Mouse (Mus musculus): Measurements from ENCODE around the gene Cpt1c. TPM values are rescaled to one million over a fixed set of nuclear protein-coding genes. Genes with fewer than 3 reads are reported as not detected.

Gene Cpt1c
- total and polyA plus RNA-seq, 2 experiments from 2014 or later, result 49.6 to 73.1 TPM

DNA sequence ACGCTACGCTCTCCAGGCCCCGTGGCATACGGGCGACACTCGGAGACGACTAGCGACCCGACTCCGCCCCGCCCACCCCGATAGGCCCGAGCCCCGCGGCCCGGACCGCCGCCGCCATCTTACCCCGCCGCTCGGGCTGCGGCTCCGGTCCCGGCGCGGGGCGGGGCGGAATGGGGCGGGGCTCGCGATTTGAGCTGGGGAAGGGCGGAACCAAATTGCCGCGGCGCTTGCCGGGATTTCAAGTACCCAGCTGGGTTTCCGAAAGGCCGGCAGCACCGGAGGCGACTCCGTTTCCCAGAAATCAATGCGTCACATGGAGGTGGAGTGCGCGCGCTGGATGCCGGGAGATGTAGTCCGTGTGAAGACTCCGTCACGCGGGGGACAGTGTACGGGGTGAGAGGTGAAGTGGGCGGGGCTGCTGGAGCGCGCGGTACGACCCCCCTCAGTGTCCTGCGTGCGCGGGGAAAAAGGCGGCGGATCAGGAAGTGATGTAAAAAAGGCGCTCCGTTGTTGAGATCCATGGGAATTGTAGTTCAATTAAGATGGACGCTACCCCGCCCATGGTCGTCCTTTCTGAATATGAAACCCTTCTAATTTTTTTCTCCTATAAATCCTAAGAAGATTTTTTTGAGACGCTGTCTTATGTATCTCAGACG is 41.4 kb upstream of the Cpt1c start, which contains the start of gene Scaf1:
Gene Scaf1, minus strand, starts transcription at position 407 of the 656 bp plus-strand sequence.
- Histone ChIP-seq H3K4me3 (ENCODE audit: low read depth, low read length) (peak within 1 kb of the TSS; percentile 69), H3K4me1 (ENCODE audit: insufficient read depth) (peaks cover 17% of the 10 kb centered on the region), H3K27ac (ENCODE audit: low read depth, low read length) (peak within 1 kb of the TSS; percentile 78), H3K4me2 (ENCODE audit: low read depth) (peak within 1 kb of the TSS; percentile 89), H3K9me3 (ENCODE audit: low read length) (no peaks in the 10 kb centered on the region), H3K27me3 (ENCODE audit: insufficient read depth, low read length) (no peaks in the 10 kb centered on the region), H3K36me3 (ENCODE audit: insufficient read depth) (peaks cover 28% of the 10 kb centered on the region), H3K9ac (peak within 1 kb of the TSS; percentile 93)
- peak; percentile 99 for DNase-seq
- peak; percentile 96 for ATAC-seq
- TF ChIP-seq CTCF (IDR thresholded peaks at IDR 0.05; ENCODE audit: low read depth), result no peak
- 1% methylated on average over 68 of the region's 69 CpGs for WGBS

DNA sequence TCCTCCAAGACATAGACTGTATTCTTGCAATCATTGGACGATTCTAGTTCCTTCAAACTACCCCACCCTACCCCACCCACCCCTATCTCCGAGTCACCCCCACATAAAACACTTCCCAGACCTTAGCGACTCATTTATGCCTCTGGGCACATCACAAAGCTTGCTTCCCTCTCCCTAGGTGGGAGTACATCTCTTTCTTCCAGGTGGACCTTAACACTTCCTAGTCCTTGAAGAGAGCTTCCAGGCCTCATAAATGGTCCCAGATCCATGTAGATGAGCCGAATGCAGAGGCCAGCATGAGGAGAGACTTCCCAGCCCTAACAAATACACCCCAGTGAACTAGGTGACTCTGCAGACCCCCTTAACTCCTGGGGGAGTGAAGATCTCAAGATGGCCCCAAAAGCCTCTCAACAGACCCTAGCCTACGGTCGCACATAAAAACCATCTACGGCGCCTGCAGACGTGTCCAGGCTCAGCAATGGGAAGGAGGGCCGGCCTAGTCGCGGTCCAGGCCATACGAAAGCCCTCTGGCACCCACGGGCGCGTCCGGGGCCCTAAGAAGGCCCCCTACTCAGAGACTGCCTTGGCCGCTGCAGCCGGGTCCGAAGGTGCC is 40.8 kb upstream of the Cpt1c start:
- H3K36me3 ChIP-seq (ENCODE audit: insufficient read depth), result peaks cover 29% of the 10 kb centered on the region
- peaks cover 17% of the 10 kb centered on the region for H3K4me1 ChIP-seq (ENCODE audit: insufficient read depth)
- DNase-seq (no peak), ATAC-seq (no peak)
- no peak for TF ChIP-seq CTCF (IDR thresholded peaks at IDR 0.05; ENCODE audit: low read depth)
- H3K9ac ChIP-seq, result peak overlapping the region; percentile 93
- no peaks in the 10 kb centered on the region for H3K9me3 ChIP-seq (ENCODE audit: low read length)
- peak overlapping the region; percentile 69 for H3K4me3 ChIP-seq (ENCODE audit: low read depth, low read length)
- WGBS, result 3% methylated on average over 20 of the region's 20 CpGs
- no peaks in the 10 kb centered on the region for H3K27me3 ChIP-seq (ENCODE audit: insufficient read depth, low read length)
- peak overlapping the region; percentile 78 for H3K27ac ChIP-seq (ENCODE audit: low read depth, low read length)
- H3K4me2 ChIP-seq (ENCODE audit: low read depth), result peak overlapping the region; percentile 71

DNA sequence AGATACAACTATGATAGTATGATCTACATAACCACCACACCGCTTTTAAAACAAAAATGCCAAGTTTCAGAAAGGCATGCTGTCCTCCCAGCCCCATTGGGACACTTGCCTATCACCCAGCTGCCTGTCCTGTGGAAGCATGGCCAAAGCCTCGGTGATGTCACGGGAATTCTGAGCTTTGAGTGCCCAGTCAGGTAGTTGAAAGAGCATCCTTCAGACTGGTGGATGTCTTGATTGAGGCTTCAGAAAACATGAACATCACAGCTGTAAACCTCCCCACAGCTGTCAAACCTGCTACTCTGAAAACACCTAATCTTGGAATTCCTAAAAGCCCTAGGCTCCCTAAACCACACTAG is 39.4 kb upstream of the Cpt1c start:
- H3K27ac ChIP-seq (ENCODE audit: low read depth, low read length), result no peak overlapping the region
- WGBS, result 95% methylated on average over 3 of the region's 3 CpGs
- no peaks in the 10 kb centered on the region for H3K9me3 ChIP-seq (ENCODE audit: low read length)
- no peaks in the 10 kb centered on the region for H3K27me3 ChIP-seq (ENCODE audit: insufficient read depth, low read length)
- ATAC-seq (no peak), DNase-seq (no peak)
- no peak for TF ChIP-seq CTCF (IDR thresholded peaks at IDR 0.05; ENCODE audit: low read depth)
- no peak overlapping the region for H3K4me2 ChIP-seq (ENCODE audit: low read depth)
- H3K36me3 ChIP-seq (ENCODE audit: insufficient read depth), result peaks cover 42% of the 10 kb centered on the region
- no peak overlapping the region for H3K9ac ChIP-seq
- peaks cover 17% of the 10 kb centered on the region for H3K4me1 ChIP-seq (ENCODE audit: insufficient read depth)
- no peak overlapping the region for H3K4me3 ChIP-seq (ENCODE audit: low read depth, low read length)

DNA sequence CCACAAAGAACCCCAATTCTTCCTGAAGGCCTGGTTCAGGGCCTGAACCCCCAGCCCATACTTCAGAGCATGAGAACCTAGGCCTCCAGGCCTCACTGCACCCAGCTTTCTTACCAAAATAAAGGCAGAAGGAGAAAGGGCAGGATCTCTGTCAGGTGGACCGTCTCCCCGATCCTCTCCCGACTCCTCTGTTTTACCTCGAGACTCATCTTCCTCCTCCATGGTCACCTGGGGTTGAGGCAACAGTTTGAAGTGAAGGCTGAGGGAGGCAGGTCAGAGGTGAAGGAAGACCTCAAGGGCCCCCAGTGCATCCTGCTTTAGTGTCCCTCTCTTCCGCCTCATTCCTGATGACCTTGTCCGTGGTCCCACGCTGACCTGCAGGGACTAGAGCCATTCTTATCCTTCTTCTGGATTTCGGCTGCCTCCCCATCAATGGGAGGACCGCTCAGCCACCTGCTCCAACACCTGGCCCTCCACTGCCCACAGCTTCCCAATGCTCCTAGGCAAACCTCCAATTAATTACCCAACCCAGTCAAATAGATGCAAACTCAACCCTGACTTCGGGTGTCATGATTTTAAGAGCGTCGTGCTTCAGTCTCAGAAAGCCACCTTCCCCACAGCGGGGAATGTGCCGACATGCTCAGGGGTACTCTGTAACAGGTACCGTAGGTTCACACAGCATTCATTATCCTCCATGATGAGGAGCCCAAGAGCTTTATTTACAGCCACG is 38.9 kb upstream of the Cpt1c start:
- Histone ChIP-seq H3K27ac (ENCODE audit: low read depth, low read length) (no peak overlapping the region), H3K4me2 (ENCODE audit: low read depth) (no peak overlapping the region), H3K27me3 (ENCODE audit: insufficient read depth, low read length) (no peaks in the 10 kb centered on the region), H3K4me1 (ENCODE audit: insufficient read depth) (peaks cover 17% of the 10 kb centered on the region), H3K4me3 (ENCODE audit: low read depth, low read length) (no peak overlapping the region), H3K9ac (no peak overlapping the region), H3K36me3 (ENCODE audit: insufficient read depth) (peaks cover 48% of the 10 kb centered on the region), H3K9me3 (ENCODE audit: low read length) (no peaks in the 10 kb centered on the region)
- DNase-seq, result no peak
- no peak for ATAC-seq
- 96% methylated on average over 16 of the region's 16 CpGs for WGBS
- TF ChIP-seq CTCF (IDR thresholded peaks at IDR 0.05; ENCODE audit: low read depth), result no peak

DNA sequence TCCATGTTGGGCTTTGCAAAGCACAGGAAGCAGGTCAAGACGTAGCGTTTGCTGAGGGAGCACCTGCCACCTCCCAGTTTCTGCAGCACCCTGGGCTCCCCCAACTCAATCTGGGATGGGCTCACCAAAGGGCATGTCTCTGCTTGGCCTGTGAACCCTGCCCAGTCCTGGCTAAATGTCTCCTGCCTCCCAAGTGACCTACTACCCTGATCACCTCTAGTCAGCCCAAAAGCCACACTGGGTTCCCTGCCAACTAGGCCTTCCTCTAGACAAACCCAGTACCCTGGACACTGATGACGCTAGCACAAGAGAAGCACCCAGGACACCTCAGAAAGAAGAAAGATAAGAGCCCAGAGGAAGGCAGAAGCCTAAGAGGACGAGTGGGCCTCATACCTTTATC is 38.2 kb upstream of the Cpt1c start:
- DNase-seq, result no peak
- 85% methylated on average over 4 of the region's 4 CpGs for WGBS
- Histone ChIP-seq H3K4me2 (ENCODE audit: low read depth) (no peak overlapping the region), H3K9me3 (ENCODE audit: low read length) (no peaks in the 10 kb centered on the region), H3K9ac (no peak overlapping the region), H3K4me1 (ENCODE audit: insufficient read depth) (peaks cover 17% of the 10 kb centered on the region), H3K27ac (ENCODE audit: low read depth, low read length) (no peak overlapping the region), H3K36me3 (ENCODE audit: insufficient read depth) (peaks cover 55% of the 10 kb centered on the region), H3K4me3 (ENCODE audit: low read depth, low read length) (no peak overlapping the region), H3K27me3 (ENCODE audit: insufficient read depth, low read length) (no peaks in the 10 kb centered on the region)
- no peak for TF ChIP-seq CTCF (IDR thresholded peaks at IDR 0.05; ENCODE audit: low read depth)
- ATAC-seq, result no peak

DNA sequence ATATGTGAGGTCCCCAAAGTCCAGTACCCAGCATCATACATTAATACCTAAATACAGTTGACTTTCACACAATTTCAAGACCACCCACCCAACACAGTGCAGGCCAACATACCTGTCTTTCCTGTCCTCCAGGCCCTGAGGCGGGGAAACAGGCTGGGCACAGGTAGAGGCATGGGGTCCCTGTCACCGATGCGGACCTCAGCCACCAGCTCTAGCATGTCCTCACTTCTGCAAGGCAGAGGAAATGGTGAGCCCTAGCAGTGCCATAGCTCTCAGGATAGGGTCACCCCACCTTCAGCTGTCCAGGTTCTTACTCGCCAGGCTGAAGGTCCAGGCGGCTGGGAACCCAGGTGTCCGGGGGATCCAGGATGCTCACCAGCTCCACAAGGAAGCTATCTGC is 37.4 kb upstream of the Cpt1c start:
- no peak for ATAC-seq

DNA sequence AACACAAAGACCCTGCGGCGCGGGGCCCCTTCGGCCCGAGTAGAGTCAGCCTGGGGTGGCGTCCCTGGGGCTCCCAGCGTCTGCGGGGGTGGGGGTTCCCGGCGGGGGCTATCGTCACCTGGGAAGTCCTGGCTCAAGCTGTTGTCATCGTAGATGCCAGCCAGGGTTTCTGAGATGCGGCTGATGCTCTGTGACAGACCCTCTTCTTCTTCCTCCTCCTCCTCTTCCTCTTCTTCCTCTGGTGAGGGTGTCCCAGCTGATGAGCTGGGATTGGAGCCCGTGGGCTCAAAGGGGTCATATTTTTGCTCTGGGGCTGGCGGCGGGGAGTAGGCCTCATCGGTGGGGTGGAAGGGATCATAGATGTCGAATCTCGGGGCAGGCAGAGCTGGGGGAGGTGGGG is 33.8 kb upstream of the Cpt1c start:
- H3K36me3 ChIP-seq (ENCODE audit: insufficient read depth), result peaks cover 89% of the 10 kb centered on the region
- no peaks in the 10 kb centered on the region for H3K27me3 ChIP-seq (ENCODE audit: insufficient read depth, low read length)
- H3K9ac ChIP-seq, result no peak overlapping the region
- no peak for ATAC-seq
- TF ChIP-seq CTCF (IDR thresholded peaks at IDR 0.05; ENCODE audit: low read depth), result no peak
- no peak overlapping the region for H3K4me3 ChIP-seq (ENCODE audit: low read depth, low read length)
- no peaks in the 10 kb centered on the region for H3K9me3 ChIP-seq (ENCODE audit: low read length)
- no peak overlapping the region for H3K27ac ChIP-seq (ENCODE audit: low read depth, low read length)
- WGBS, result 96% methylated on average over 19 of the region's 19 CpGs
- no peak overlapping the region for H3K4me2 ChIP-seq (ENCODE audit: low read depth)
- no peaks in the 10 kb centered on the region for H3K4me1 ChIP-seq (ENCODE audit: insufficient read depth)
- no peak for DNase-seq

More for the DNA sequence above, 37.4 kb upstream of the Cpt1c start:
- TF ChIP-seq CTCF (IDR thresholded peaks at IDR 0.05; ENCODE audit: low read depth), result no peak
- Histone ChIP-seq H3K9me3 (ENCODE audit: low read length) (no peaks in the 10 kb centered on the region), H3K4me1 (ENCODE audit: insufficient read depth) (peaks cover 15% of the 10 kb centered on the region), H3K4me3 (ENCODE audit: low read depth, low read length) (no peak overlapping the region), H3K4me2 (ENCODE audit: low read depth) (no peak overlapping the region), H3K9ac (no peak overlapping the region), H3K27ac (ENCODE audit: low read depth, low read length) (no peak overlapping the region), H3K36me3 (ENCODE audit: insufficient read depth) (peaks cover 63% of the 10 kb centered on the region), H3K27me3 (ENCODE audit: insufficient read depth, low read length) (no peaks in the 10 kb centered on the region)
- 95% methylated on average over 6 of the region's 6 CpGs for WGBS
- no peak for DNase-seq

Measured in forebrain, postnatal 0 days (tissue).